Mouse (Mus musculus) liver, embryonic 11.5 days (tissue): ENCODE results near the gene Defa20. TPM values are rescaled to one million over a fixed set of nuclear protein-coding genes. Genes with fewer than 3 reads are reported as not detected.
"Not testable (repeated sequence)": the region's sequence is repeated elsewhere in the genome, so short reads cannot be mapped to it uniquely, and the experiment has no call there.

Experiments used
- ATAC-seq: fragments of 200-750 bp; cut with Nextera tagmentation; replicated peaks from 2 replicates; pipeline ENCODE4 v1.8.0; 2017; ENCODE audit warnings: moderate number of reproducible peaks, mild to moderate bottlenecking, moderate TSS enrichment, moderate library complexity; ENCODE audit not compliant: low FRiP score
- DNase-seq: peaks from one replicate; pipeline ENCODE4 v3.0.0-alpha.2; 2017; ENCODE audit warnings: low spot score
- H3K27ac ChIP-seq: fragments of 300-500 bp; sonication (generic); 2 replicates; pipeline ENCODE4 v1.5.1; 2014; ENCODE audit warnings: mild to moderate bottlenecking, low read depth, low read length, control low read depth
- H3K27me3 ChIP-seq: fragments of 300-500 bp; sonication (generic); replicated peaks from 2 replicates; pipeline ENCODE4 v1.6.1; 2014; ENCODE audit warnings: low read length, mixed read lengths; ENCODE audit not compliant: control insufficient read depth, insufficient read depth
- H3K36me3 ChIP-seq: fragments of 300-500 bp; sonication (generic); 2 replicates; pipeline ENCODE4 v1.6.1; 2014; ENCODE audit warnings: mild to moderate bottlenecking, low read length, moderate library complexity, mixed read lengths; ENCODE audit not compliant: control insufficient read depth, insufficient read depth
- H3K4me1 ChIP-seq: fragments of 300-500 bp; sonication (generic); replicated peaks from 2 replicates; pipeline ENCODE4 v1.6.1; 2014; ENCODE audit warnings: low read length, mixed read lengths; ENCODE audit not compliant: control insufficient read depth, insufficient read depth
- H3K4me2 ChIP-seq: fragments of 300-500 bp; sonication (generic); 2 replicates; pipeline ENCODE4 v1.6.1; 2014; ENCODE audit warnings: mild to moderate bottlenecking, control low read depth, moderate library complexity
- H3K4me3 ChIP-seq: fragments of 300-500 bp; sonication (generic); 2 replicates; pipeline ENCODE4 v1.5.1; 2014; ENCODE audit warnings: low read depth, low read length, control low read depth
- H3K9ac ChIP-seq: fragments of 300-500 bp; sonication (generic); 2 replicates; pipeline ENCODE4 v1.6.1; 2014; ENCODE audit warnings: low read depth, low read length, control low read depth
- H3K9me3 ChIP-seq: fragments of 300-500 bp; sonication (generic); 2 replicates; pipeline ENCODE4 v1.6.1; 2016; ENCODE audit warnings: low read length, inconsistent platforms, mixed read lengths; ENCODE audit not compliant: control insufficient read depth
- WGBS: fragments of 180-500 bp; shearing (Covaris S2); extraction: QIAGEN DNeasy Blood & Tissue Kit; methylation state at CpG from one replicate; pipeline ENCODE4 v1.1.7; 2014; 5-methylcytosine and 5-hydroxymethylcytosine counted together
- polyA plus RNA-seq: library from polyadenylated mRNA; unstranded; fragments of >200 nt; fragmentation: Nextera tagmentation; extraction: Ambion mirVana; gene quantifications from 2 replicates; pipeline ENCODE4 v1.2.1, GENCODE M21; 2014

The Defa20 gene
- not detected in 2 replicates for polyA plus RNA-seq

DNA sequence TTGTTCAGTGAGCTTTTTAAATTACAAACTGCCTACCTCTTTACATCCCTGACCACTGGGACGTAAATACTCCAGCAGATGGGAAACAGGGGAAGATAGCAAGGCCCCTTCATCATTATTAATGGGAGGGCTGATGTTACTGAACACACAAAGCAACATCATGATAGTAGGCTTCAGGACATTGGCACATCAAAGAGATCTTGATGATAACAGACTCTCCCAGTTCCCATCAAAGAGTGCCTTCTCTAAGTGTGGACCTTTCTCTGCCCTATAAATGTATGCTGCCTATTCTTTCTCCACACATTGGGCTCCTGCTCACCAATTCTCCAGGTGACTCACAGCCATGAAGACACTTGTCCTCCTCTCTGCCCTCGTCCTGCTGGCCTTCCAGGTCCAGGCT, at the start of gene Defa20:
Gene Defa20 (plus strand): TSS at position 301 of the 400 bp plus-strand sequence.
- H3K9ac ChIP-seq, H3K27me3 ChIP-seq, H3K36me3 ChIP-seq, ATAC-seq, H3K27ac ChIP-seq, H3K4me2 ChIP-seq, H3K9me3 ChIP-seq, H3K4me3 ChIP-seq, H3K4me1 ChIP-seq, DNase-seq: not testable (repeated sequence)
- WGBS = no CpG with 5 or more reads among the region's 2 CpGs

DNA sequence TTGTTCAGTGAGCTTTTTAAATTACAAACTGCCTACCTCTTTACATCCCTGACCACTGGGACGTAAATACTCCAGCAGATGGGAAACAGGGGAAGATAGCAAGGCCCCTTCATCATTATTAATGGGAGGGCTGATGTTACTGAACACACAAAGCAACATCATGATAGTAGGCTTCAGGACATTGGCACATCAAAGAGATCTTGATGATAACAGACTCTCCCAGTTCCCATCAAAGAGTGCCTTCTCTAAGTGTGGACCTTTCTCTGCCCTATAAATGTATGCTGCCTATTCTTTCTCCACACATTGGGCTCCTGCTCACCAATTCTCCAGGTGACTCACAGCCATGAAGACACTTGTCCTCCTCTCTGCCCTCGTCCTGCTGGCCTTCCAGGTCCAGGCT, 19.7 kb downstream of the Defa20 start, which contains the start of gene Defa32:
Gene Defa32 (plus strand): TSS at position 301 of the 400 bp plus-strand sequence.
- not testable (repeated sequence) for H3K4me2 ChIP-seq, H3K9ac ChIP-seq, H3K4me3 ChIP-seq, DNase-seq, H3K27ac ChIP-seq, H3K27me3 ChIP-seq, H3K36me3 ChIP-seq, ATAC-seq, H3K4me1 ChIP-seq, H3K9me3 ChIP-seq
- WGBS = no CpG with 5 or more reads among the region's 2 CpGs

Other genes starting within 250 kb of the Defa20 start
- gene Defa27, start 193.7 kb upstream of the Defa20 start, polyA plus RNA-seq = not detected in 2 replicates
- gene Defa29, start 182.2 kb upstream of the Defa20 start, polyA plus RNA-seq = not detected in 2 replicates
- gene Defa2, start 130.7 kb upstream of the Defa20 start, polyA plus RNA-seq = not detected in 2 replicates
- not detected in 2 replicates for gene Defa33, start 117.4 kb upstream of the Defa20 start, polyA plus RNA-seq
- gene Defa36, start 81.8 kb upstream of the Defa20 start, polyA plus RNA-seq = not detected in 2 replicates
- gene Gm7849, start 52.7 kb upstream of the Defa20 start, polyA plus RNA-seq = not detected in 2 replicates
- gene Defa32, start 19.8 kb downstream of the Defa20 start, polyA plus RNA-seq = not detected in 2 replicates
- not detected in 2 replicates for gene Defa37, start 56.1 kb downstream of the Defa20 start, polyA plus RNA-seq
- gene Defa28, start 73.7 kb downstream of the Defa20 start, polyA plus RNA-seq = not detected in 2 replicates
- not detected in 2 replicates for gene Gm7861, start 85.2 kb downstream of the Defa20 start, polyA plus RNA-seq
- gene Defa26, start 108.9 kb downstream of the Defa20 start, polyA plus RNA-seq = not detected in 2 replicates
- gene Defa17, start 146.5 kb downstream of the Defa20 start, polyA plus RNA-seq = not detected in 2 replicates
- not detected in 2 replicates for gene Defa34, start 156.5 kb downstream of the Defa20 start, polyA plus RNA-seq
- not detected in 2 replicates for gene AY761184, start 194.4 kb downstream of the Defa20 start, polyA plus RNA-seq
- gene Defa24, start 225.2 kb downstream of the Defa20 start, polyA plus RNA-seq = not detected in 2 replicates